Mouse (Mus musculus) activated CD4-positive, CD25-positive, alpha-beta regulatory T cell, adult 9 weeks (primary cell): ENCODE data around the gene Mllt11. TPM values are rescaled to one million over a fixed set of nuclear protein-coding genes. Genes with fewer than 3 reads are reported as not detected.

Source experiments
- polyA plus RNA-seq: library from polyadenylated mRNA; unstranded; fragments of 100-300 nt; shearing (Covaris generic); gene quantifications from one replicate; pipeline ENCODE4 v1.2.1, GENCODE M21; 2017

The Mllt11 gene
- 8.8 TPM for polyA plus RNA-seq

GRCm38 (mm10) chr3:95231298-95232221, at the start of gene Mllt11:
Mllt11 (minus strand) TSS chr3:95232171.

GRCm38 (mm10) chr3:95281216-95282126, 49.5 kb upstream of the Mllt11 start, which contains the start of the genes Mindy1 and Prune1:
Mindy1 (plus strand) TSS chr3:95281345.
Prune1 (minus strand) TSS chr3:95282076.

GRCm38 (mm10) chr3:95250783-95251424, 18.9 kb upstream of the Mllt11 start, which contains the start of gene Bnipl:
Bnipl (minus strand) TSS chr3:95251193.

GRCm38 (mm10) chr3:95241498-95241897, 9.5 kb upstream of the Mllt11 start, which contains the start of gene Gm128:
Gm128 (minus strand) TSS chr3:95241598.

GRCm38 (mm10) chr3:95228148-95228893, 3.6 kb downstream of the Mllt11 start, which contains the start of gene Cdc42se1:
Cdc42se1 (plus strand) TSS chr3:95228732.

DNA sequence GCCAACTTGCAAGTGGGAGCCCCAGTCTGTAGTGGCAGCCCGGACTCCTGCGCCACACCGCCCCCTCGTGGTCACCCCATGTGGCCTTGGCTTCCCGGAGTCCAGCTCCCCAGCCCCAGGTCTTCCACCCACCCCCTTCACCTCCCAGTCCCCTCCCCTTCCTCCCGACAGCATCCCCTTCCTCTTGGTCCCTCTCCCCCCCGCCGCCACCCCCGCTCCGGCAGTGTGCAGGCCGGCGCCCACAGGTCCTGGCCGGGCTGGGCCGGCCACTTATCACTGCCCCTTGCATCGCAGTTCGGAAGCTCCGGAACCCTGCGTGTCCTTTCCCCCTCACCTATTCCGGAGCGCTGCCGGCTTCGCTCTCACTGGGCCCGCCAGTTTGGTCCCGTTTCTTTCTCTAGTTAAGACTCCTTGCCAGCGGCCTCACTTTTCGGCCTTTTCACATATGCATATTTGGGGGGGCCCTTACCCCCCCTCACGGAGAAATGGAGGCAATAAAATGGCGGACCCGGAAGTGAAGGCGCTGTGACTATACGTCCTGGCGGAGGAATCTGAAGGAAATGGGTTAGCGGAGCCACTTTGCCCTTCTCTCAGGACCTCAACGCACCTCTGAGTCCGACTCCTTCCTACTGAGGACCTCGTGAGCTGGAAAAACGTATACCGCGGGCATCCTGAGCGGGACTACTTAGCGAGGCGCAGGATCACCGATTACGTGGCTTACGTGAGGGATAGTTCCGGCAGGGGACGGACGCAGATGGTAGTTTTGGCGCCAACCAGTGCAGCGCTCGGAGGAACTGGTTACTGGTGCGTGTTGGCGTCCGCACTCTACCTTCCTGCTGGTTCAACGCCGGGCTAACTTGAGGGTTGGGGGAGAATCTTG, 14.5 kb downstream of the Mllt11 start, which contains the start of gene Gabpb2:
Gene Gabpb2 (minus strand): TSS at position 662 of the 880 bp plus-strand sequence.

Other genes with a start within 250 kb of the Mllt11 start
- 84.8 TPM for gene Zfp687, start 216.7 kb downstream of the Mllt11 start, polyA plus RNA-seq
- 296 TPM for gene Psmd4, start 189.6 kb downstream of the Mllt11 start, polyA plus RNA-seq
- 36.4 TPM for gene Pip5k1a, start 125.2 kb downstream of the Mllt11 start, polyA plus RNA-seq
- 118 TPM for gene Vps72, start 121.1 kb downstream of the Mllt11 start, polyA plus RNA-seq
- 2.9 TPM for gene Tmod4, start 107.7 kb downstream of the Mllt11 start, polyA plus RNA-seq
- 117 TPM for gene Scnm1, start 98.2 kb downstream of the Mllt11 start, polyA plus RNA-seq
- 31.2 TPM for gene Lysmd1, start 98.1 kb downstream of the Mllt11 start, polyA plus RNA-seq
- 264 TPM for gene Tnfaip8l2, start 89.8 kb downstream of the Mllt11 start, polyA plus RNA-seq
- 0.38 TPM for gene Sema6c, start 71.7 kb downstream of the Mllt11 start, polyA plus RNA-seq
- 37.4 TPM for gene Gabpb2, start 14.3 kb downstream of the Mllt11 start, polyA plus RNA-seq
- gene Cdc42se1, start 3.4 kb downstream of the Mllt11 start, polyA plus RNA-seq = 440 TPM
- gene Gm128, start 9.4 kb upstream of the Mllt11 start, polyA plus RNA-seq = 0.97 TPM
- gene Bnipl, start 19.0 kb upstream of the Mllt11 start, polyA plus RNA-seq = not detected
- gene Mindy1, start 49.2 kb upstream of the Mllt11 start, polyA plus RNA-seq = 28.8 TPM
- 7.2 TPM for gene Prune1, start 49.9 kb upstream of the Mllt11 start, polyA plus RNA-seq
- gene Anxa9, start 75.0 kb upstream of the Mllt11 start, polyA plus RNA-seq = 0.62 TPM
- gene Cers2, start 82.6 kb upstream of the Mllt11 start, polyA plus RNA-seq = 274 TPM
- gene Setdb1, start 125.0 kb upstream of the Mllt11 start, polyA plus RNA-seq = 47.0 TPM
- gene 4930558C23Rik, start 170.7 kb upstream of the Mllt11 start, polyA plus RNA-seq = not detected
- gene Arnt, start 202.2 kb upstream of the Mllt11 start, polyA plus RNA-seq = 59.4 TPM